11 mouse cellular contexts compared by ENCODE assay signal in genomic region chr15:92160855-92161162, GRCm38 (mm10).
A peak's percentile ranks its signal among the peaks of the same experiment; 100 is the strongest.
DNase-seq lines count a peak whose midpoint lies in the region; ATAC-seq lines count a peak whose summit lies in the region.
"Had no signal": no experiment of that assay in that cellular context is flagged by ENCODE, and none has a peak within 500 bp of the region (broad histone marks: within the 10 kb centered on the region; RNA-seq: fewer than 3 reads in every experiment).

No protein-coding gene starts in this region.

- no peaks in the 10 kb centered on the region for H3K9me3 ChIP-seq in forebrain, embryonic 13.5 days (replicated peaks)
- H3K9me3 ChIP-seq in hindbrain, embryonic 16.5 days (ENCODE audit: control insufficient read depth, low read length) = no peaks in the 10 kb centered on the region
- H3K9me3 ChIP-seq in neural tube, embryonic 13.5 days = no peaks in the 10 kb centered on the region

- peak; percentile 45 for ATAC-seq in frontal cortex, adult (ENCODE audit: low TSS enrichment)
- no peak for ATAC-seq in forebrain, embryonic 13.5 days
- ATAC-seq in hindbrain, embryonic 16.5 days = no peak
- ATAC-seq in neural tube, embryonic 13.5 days (ENCODE audit: low read depth) = no peak
- ATAC-seq: intestine, postnatal 0 days had no signal

- H3K36me3 ChIP-seq in forebrain, embryonic 13.5 days (ENCODE audit: poor library complexity, severe bottlenecking) = no peaks in the 10 kb centered on the region
- H3K36me3 ChIP-seq in hindbrain, embryonic 16.5 days (ENCODE audit: control insufficient read depth, insufficient read depth, low read length) = no peaks in the 10 kb centered on the region
- H3K36me3 ChIP-seq in neural tube, embryonic 13.5 days = no peaks in the 10 kb centered on the region

- 42% methylated on average over 10 of the region's 10 CpGs for WGBS in forebrain, embryonic 13.5 days
- 25% methylated on average over 10 of the region's 10 CpGs for WGBS in hindbrain, embryonic 16.5 days
- 34% methylated on average over 10 of the region's 10 CpGs for WGBS in neural tube, embryonic 13.5 days

- H3K4me3 ChIP-seq in forebrain, embryonic 13.5 days = peak overlapping the region; percentile 37
- H3K4me3 ChIP-seq in hindbrain, embryonic 16.5 days (ENCODE audit: low read length) = peak overlapping the region; percentile 54
- H3K4me3 ChIP-seq in neural tube, embryonic 13.5 days = peak overlapping the region; percentile 36
- H3K4me3 ChIP-seq: megakaryocyte, embryonic 14.5 days had no signal

- peaks cover 19% of the 10 kb centered on the region for H3K4me1 ChIP-seq in forebrain, embryonic 13.5 days
- H3K4me1 ChIP-seq in hindbrain, embryonic 16.5 days (ENCODE audit: control insufficient read depth, insufficient read depth, low read depth, low read length) = peaks cover 6% of the 10 kb centered on the region; the same call in 1 of the 2 replicates
- peaks cover 29% of the 10 kb centered on the region for H3K4me1 ChIP-seq in neural tube, embryonic 13.5 days (replicated peaks)
- H3K4me1 ChIP-seq: megakaryocyte, embryonic 14.5 days had no signal

- peak overlapping the region; percentile 52 for H3K9ac ChIP-seq in forebrain, embryonic 13.5 days
- peak overlapping the region; percentile 70 for H3K9ac ChIP-seq in hindbrain, embryonic 16.5 days (ENCODE audit: low read depth, low read length)
- peak overlapping the region; percentile 65 for H3K9ac ChIP-seq in neural tube, embryonic 13.5 days
- H3K9ac ChIP-seq: lung, embryonic 14.5 days had no signal

- intact Hi-C loops in heart, postnatal 14 days (cut with DNase I) = no loop called here

- DNase-seq in frontal cortex, adult 2 months (ENCODE audit: extremely low spot score in 1 of 2, low spot score in 1 of 2) = no peak
- no peak for DNase-seq in yolk sac, embryonic 10.5 days (ENCODE audit: low spot score)
- no peak for DNase-seq in heart, adult 9 months (ENCODE audit: low spot score in 2 of 2)
- no peak for DNase-seq in heart, postnatal 14 days
- DNase-seq: lung, embryonic 14.5 days had no signal

- H3K27ac ChIP-seq in forebrain, embryonic 13.5 days = no peak overlapping the region
- peak overlapping the region; percentile 74 for H3K27ac ChIP-seq in hindbrain, embryonic 16.5 days (ENCODE audit: low read depth, low read length)
- peak overlapping the region; percentile 88 for H3K27ac ChIP-seq in neural tube, embryonic 13.5 days (replicated peaks)

- H3K27me3 ChIP-seq in forebrain, embryonic 13.5 days = no peaks in the 10 kb centered on the region
- H3K27me3 ChIP-seq in hindbrain, embryonic 16.5 days (replicated peaks; ENCODE audit: control insufficient read depth, insufficient read depth, low read length) = no peaks in the 10 kb centered on the region
- H3K27me3 ChIP-seq in neural tube, embryonic 13.5 days = no peaks in the 10 kb centered on the region
- H3K27me3 ChIP-seq: megakaryocyte, embryonic 14.5 days had no signal

- peak overlapping the region; percentile 65 for H3K4me2 ChIP-seq in forebrain, embryonic 13.5 days
- peak overlapping the region; percentile 63 for H3K4me2 ChIP-seq in hindbrain, embryonic 16.5 days (ENCODE audit: low read length)
- peak overlapping the region; percentile 60 for H3K4me2 ChIP-seq in neural tube, embryonic 13.5 days
- H3K4me2 ChIP-seq: lung, embryonic 14.5 days had no signal
